Mouse (Mus musculus): ENCODE measurements at regions not wholly inside any gene's neighbourhood (a gene's known extent, or its start where the extent isn't known, plus 50 kb on each side); places are given as distances from the start of the nearest gene placed in this dataset.

- DNase-seq (ENCODE audit: inconsistent ontology term), result no peak
Observed at GRCm38 (mm10) chr1:142042751-142043150, 1597.7 kb upstream of the B3galt2 start.

- no peak for DNase-seq (ENCODE audit: inconsistent ontology term)
Observed at GRCm38 (mm10) chr1:142055207-142055606, 1585.3 kb upstream of the B3galt2 start.
